Mouse (Mus musculus): Measurements from ENCODE around the gene Acvr1c. TPM values are rescaled to one million over a fixed set of nuclear protein-coding genes. Genes with fewer than 3 reads are reported as not detected.
A peak's percentile ranks its signal among the peaks of the same experiment; 100 is the strongest.

Acvr1c gene
- polyA plus RNA-seq, 1 experiment from 2014 or later = 0.58 TPM

GRCm38 (mm10) chr2:58304450-58304849, 53.2 kb downstream of the Acvr1c start:
- DNase-seq (ENCODE audit: low spot score) (no peak), ATAC-seq (ENCODE audit: low FRiP score) (no peak)
- Histone ChIP-seq H3K4me3 (replicated peaks; ENCODE audit: low read length) (no peak overlapping the region), H3K4me1 (replicated peaks; ENCODE audit: control insufficient read depth, insufficient read depth, low read length) (no peaks in the 10 kb centered on the region), H3K36me3 (replicated peaks; ENCODE audit: control insufficient read depth, insufficient read depth) (no peaks in the 10 kb centered on the region), H3K27me3 (ENCODE audit: control insufficient read depth, insufficient read depth, low read length) (no peaks in the 10 kb centered on the region), H3K9me3 (ENCODE audit: control insufficient read depth, low read length) (no peaks in the 10 kb centered on the region), H3K4me2 (replicated peaks) (no peak overlapping the region), H3K27ac (no peak overlapping the region), H3K9ac (no peak overlapping the region)
- WGBS = 90% methylated on average over 3 of the region's 3 CpGs

GRCm38 (mm10) chr2:58289759-58290431, 67.8 kb downstream of the Acvr1c start:
- no peaks in the 10 kb centered on the region for H3K9me3 ChIP-seq (ENCODE audit: control insufficient read depth, low read length)
- no peak overlapping the region for H3K9ac ChIP-seq
- WGBS = 18% methylated on average over 9 of the region's 9 CpGs
- no peak overlapping the region for H3K27ac ChIP-seq
- peaks cover 7% of the 10 kb centered on the region; the same call in 1 of the 2 replicates for H3K4me1 ChIP-seq (replicated peaks; ENCODE audit: control insufficient read depth, insufficient read depth, low read length)
- H3K4me2 ChIP-seq (replicated peaks) = no peak overlapping the region
- no peaks in the 10 kb centered on the region for H3K27me3 ChIP-seq (ENCODE audit: control insufficient read depth, insufficient read depth, low read length)
- no peaks in the 10 kb centered on the region for H3K36me3 ChIP-seq (replicated peaks; ENCODE audit: control insufficient read depth, insufficient read depth)
- ATAC-seq (ENCODE audit: low FRiP score) (no peak), DNase-seq (ENCODE audit: low spot score) (no peak)
- no peak overlapping the region for H3K4me3 ChIP-seq (replicated peaks; ENCODE audit: low read length)

- Histone ChIP-seq H3K36me3 (replicated peaks; ENCODE audit: control insufficient read depth, insufficient read depth) (no peaks in the 10 kb centered on the region), H3K4me2 (replicated peaks) (no peak overlapping the region), H3K9ac (no peak overlapping the region), H3K9me3 (ENCODE audit: control insufficient read depth, low read length) (no peaks in the 10 kb centered on the region), H3K27me3 (ENCODE audit: control insufficient read depth, insufficient read depth, low read length) (no peaks in the 10 kb centered on the region), H3K4me3 (replicated peaks; ENCODE audit: low read length) (no peak overlapping the region), H3K4me1 (replicated peaks; ENCODE audit: control insufficient read depth, insufficient read depth, low read length) (peaks cover 7% of the 10 kb centered on the region; the same call in 1 of the 2 replicates), H3K27ac (no peak overlapping the region)
- ATAC-seq (ENCODE audit: low FRiP score) (no peak), DNase-seq (ENCODE audit: low spot score) (no peak)
- WGBS = 49% methylated on average over 6 of the region's 6 CpGs
These were observed 68.4 kb downstream of the Acvr1c start for GRCm38 (mm10) chr2:58289331-58289730.

- H3K9me3 ChIP-seq (ENCODE audit: control insufficient read depth, low read length) = no peaks in the 10 kb centered on the region
- no peak for DNase-seq (ENCODE audit: low spot score)
- no peaks in the 10 kb centered on the region for H3K27me3 ChIP-seq (ENCODE audit: control insufficient read depth, insufficient read depth, low read length)
- no peak overlapping the region for H3K9ac ChIP-seq
- H3K4me2 ChIP-seq (replicated peaks) = no peak overlapping the region
- H3K4me3 ChIP-seq (replicated peaks; ENCODE audit: low read length) = no peak overlapping the region
- H3K4me1 ChIP-seq (replicated peaks; ENCODE audit: control insufficient read depth, insufficient read depth, low read length) = no peaks in the 10 kb centered on the region
- 0 out of 2 replicates have a peak, but pooled peaks have one; percentile 43 for ATAC-seq (ENCODE audit: low FRiP score)
- no peaks in the 10 kb centered on the region for H3K36me3 ChIP-seq (replicated peaks; ENCODE audit: control insufficient read depth, insufficient read depth)
- WGBS = 53% methylated on average over 8 of the region's 8 CpGs
- H3K27ac ChIP-seq = no peak overlapping the region
These were observed 75.3 kb downstream of the Acvr1c start for GRCm38 (mm10) chr2:58282259-58282910.

GRCm38 (mm10) chr2:58281046-58281445, 76.6 kb downstream of the Acvr1c start:
- WGBS = 68% methylated on average over 3 of the region's 3 CpGs
- no peak for DNase-seq (ENCODE audit: low spot score)
- H3K36me3 ChIP-seq (replicated peaks; ENCODE audit: control insufficient read depth, insufficient read depth) = no peaks in the 10 kb centered on the region

GRCm38 (mm10) chr2:58279163-58279562, 78.5 kb downstream of the Acvr1c start:
- Histone ChIP-seq H3K9me3 (ENCODE audit: control insufficient read depth, low read length) (no peaks in the 10 kb centered on the region), H3K27me3 (ENCODE audit: control insufficient read depth, insufficient read depth, low read length) (no peaks in the 10 kb centered on the region), H3K4me3 (replicated peaks; ENCODE audit: low read length) (no peak overlapping the region), H3K4me2 (replicated peaks) (no peak overlapping the region), H3K9ac (no peak overlapping the region), H3K27ac (no peak overlapping the region), H3K4me1 (replicated peaks; ENCODE audit: control insufficient read depth, insufficient read depth, low read length) (no peaks in the 10 kb centered on the region), H3K36me3 (replicated peaks; ENCODE audit: control insufficient read depth, insufficient read depth) (no peaks in the 10 kb centered on the region)
- ATAC-seq (ENCODE audit: low FRiP score) (no peak), DNase-seq (ENCODE audit: low spot score) (no peak)
- whole genome bisulfite sequencing = 91% methylated on average over 5 of the region's 5 CpGs

More at GRCm38 (mm10) chr2:58281046-58281445, 76.6 kb downstream of the Acvr1c start:
- Histone ChIP-seq H3K9me3 (ENCODE audit: control insufficient read depth, low read length) (no peaks in the 10 kb centered on the region), H3K27ac (no peak overlapping the region), H3K4me2 (replicated peaks) (no peak overlapping the region), H3K4me3 (replicated peaks; ENCODE audit: low read length) (no peak overlapping the region), H3K27me3 (ENCODE audit: control insufficient read depth, insufficient read depth, low read length) (no peaks in the 10 kb centered on the region), H3K4me1 (replicated peaks; ENCODE audit: control insufficient read depth, insufficient read depth, low read length) (no peaks in the 10 kb centered on the region), H3K9ac (no peak overlapping the region)
- ATAC-seq (ENCODE audit: low FRiP score) = no peak

- H3K9ac ChIP-seq = no peak overlapping the region
- H3K4me2 ChIP-seq (replicated peaks) = no peak overlapping the region
- H3K36me3 ChIP-seq (replicated peaks; ENCODE audit: control insufficient read depth, insufficient read depth) = no peaks in the 10 kb centered on the region
- ATAC-seq (ENCODE audit: low FRiP score) (no peak), DNase-seq (ENCODE audit: low spot score) (no peak)
- no peak overlapping the region for H3K27ac ChIP-seq
- 94% methylated on average over 7 of the region's 7 CpGs for WGBS
- no peaks in the 10 kb centered on the region for H3K4me1 ChIP-seq (replicated peaks; ENCODE audit: control insufficient read depth, insufficient read depth, low read length)
- no peak overlapping the region for H3K4me3 ChIP-seq (replicated peaks; ENCODE audit: low read length)
- H3K9me3 ChIP-seq (ENCODE audit: control insufficient read depth, low read length) = no peaks in the 10 kb centered on the region
- no peaks in the 10 kb centered on the region for H3K27me3 ChIP-seq (ENCODE audit: control insufficient read depth, insufficient read depth, low read length)
These were observed 81.2 kb downstream of the Acvr1c start for GRCm38 (mm10) chr2:58276454-58276853.

GRCm38 (mm10) chr2:58240639-58241038, 117.1 kb downstream of the Acvr1c start:
- no peak for ATAC-seq (ENCODE audit: low FRiP score)
- H3K4me1 ChIP-seq (replicated peaks; ENCODE audit: control insufficient read depth, insufficient read depth, low read length) = no peaks in the 10 kb centered on the region
- no peaks in the 10 kb centered on the region for H3K9me3 ChIP-seq (ENCODE audit: control insufficient read depth, low read length)
- H3K4me2 ChIP-seq (replicated peaks) = no peak overlapping the region
- H3K27me3 ChIP-seq (ENCODE audit: control insufficient read depth, insufficient read depth, low read length) = no peaks in the 10 kb centered on the region
- H3K9ac ChIP-seq = no peak overlapping the region
- no peak overlapping the region for H3K27ac ChIP-seq
- no peak overlapping the region for H3K4me3 ChIP-seq (replicated peaks; ENCODE audit: low read length)
- no peaks in the 10 kb centered on the region for H3K36me3 ChIP-seq (replicated peaks; ENCODE audit: control insufficient read depth, insufficient read depth)
- DNase-seq (ENCODE audit: low spot score) = no peak
- WGBS = 75% methylated on average over 4 of the region's 4 CpGs

- Histone ChIP-seq H3K27me3 (ENCODE audit: control insufficient read depth, insufficient read depth, low read length) (no peaks in the 10 kb centered on the region), H3K9ac (no peak overlapping the region), H3K36me3 (replicated peaks; ENCODE audit: control insufficient read depth, insufficient read depth) (no peaks in the 10 kb centered on the region), H3K9me3 (ENCODE audit: control insufficient read depth, low read length) (no peaks in the 10 kb centered on the region), H3K4me2 (replicated peaks) (no peak overlapping the region), H3K4me1 (replicated peaks; ENCODE audit: control insufficient read depth, insufficient read depth, low read length) (no peaks in the 10 kb centered on the region), H3K27ac (no peak overlapping the region), H3K4me3 (replicated peaks; ENCODE audit: low read length) (no peak overlapping the region)
- no peak for DNase-seq (ENCODE audit: low spot score)
- ATAC-seq (ENCODE audit: low FRiP score) = no peak
- WGBS = 79% methylated on average over 2 of the region's 2 CpGs
These were observed 120.2 kb downstream of the Acvr1c start for GRCm38 (mm10) chr2:58237487-58237886.

Measured in hindbrain, embryonic 14.5 days (tissue).